In the genomic region with DNA sequence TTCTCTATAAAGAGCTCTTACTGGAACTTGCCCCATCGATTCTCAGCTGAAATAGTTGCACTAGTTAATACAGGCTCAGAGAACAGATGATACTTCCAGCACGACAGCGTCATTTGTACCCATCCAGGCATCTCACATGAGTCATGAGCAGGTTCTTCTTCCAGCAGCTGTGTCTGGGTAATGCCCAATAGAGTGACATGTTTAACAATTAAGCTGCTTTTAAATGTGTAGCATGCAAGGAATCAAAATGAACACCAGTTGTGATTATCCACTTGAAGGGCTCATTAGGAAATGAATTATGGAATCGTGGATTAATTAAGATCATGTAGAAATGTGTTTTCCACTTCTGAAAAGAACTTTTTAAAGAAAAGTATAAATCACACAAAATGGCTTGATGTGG, we compare ENCODE assay signal across 21 mouse cellular contexts.
"Had no signal": no experiment of that assay in that cellular context is flagged by ENCODE, and none has a peak within 500 bp of the region (broad histone marks: within the 10 kb centered on the region; RNA-seq: fewer than 3 reads in every experiment).

No protein-coding gene starts in this region.

- H3K27me3 ChIP-seq: limb, embryonic 13.5 days; liver, embryonic 12.5 days; liver, embryonic 15.5 days; lung, embryonic 15.5 days; midbrain, embryonic 12.5 days; midbrain, embryonic 15.5 days; neural tube, embryonic 13.5 days; stomach, embryonic 15.5 days had no signal

- H3K9me3 ChIP-seq: limb, embryonic 10.5 days; limb, embryonic 13.5 days; liver, embryonic 12.5 days; liver, embryonic 15.5 days; lung, embryonic 15.5 days; midbrain, embryonic 12.5 days; midbrain, embryonic 15.5 days; neural tube, embryonic 13.5 days; stomach, embryonic 15.5 days had no signal

- H3K36me3 ChIP-seq: limb, embryonic 10.5 days; limb, embryonic 13.5 days; liver, embryonic 12.5 days; liver, embryonic 15.5 days; lung, embryonic 15.5 days; midbrain, embryonic 12.5 days; midbrain, embryonic 15.5 days; neural tube, embryonic 13.5 days; stomach, embryonic 15.5 days had no signal

- DNase-seq: kidney, adult 2 months; kidney, postnatal 25 days; liver; lung, adult 18-20 months; lung, postnatal 10 days; lung, postnatal 36 days; retina, postnatal 1 day; right cerebral cortex, postnatal 25 days; spleen, adult 18-20 months; thymus, postnatal 25 days had no signal

- H3K4me1 ChIP-seq: limb, embryonic 10.5 days; limb, embryonic 13.5 days; liver, embryonic 12.5 days; liver, embryonic 15.5 days; lung, embryonic 15.5 days; midbrain, embryonic 12.5 days; midbrain, embryonic 15.5 days; stomach, embryonic 15.5 days had no signal

- H3K9ac ChIP-seq: limb, embryonic 13.5 days; liver, embryonic 12.5 days; liver, embryonic 15.5 days; lung, embryonic 15.5 days; midbrain, embryonic 12.5 days; midbrain, embryonic 15.5 days; neural tube, embryonic 13.5 days; stomach, embryonic 15.5 days had no signal

- H3K4me3 ChIP-seq: limb, embryonic 10.5 days; limb, embryonic 13.5 days; liver, embryonic 12.5 days; liver, embryonic 15.5 days; lung, embryonic 15.5 days; midbrain, embryonic 12.5 days; midbrain, embryonic 15.5 days; myocyte; neural tube, embryonic 13.5 days; stomach, embryonic 15.5 days had no signal

- ATAC-seq: liver, embryonic 12.5 days; midbrain, embryonic 15.5 days had no signal

- H3K4me2 ChIP-seq: limb, embryonic 13.5 days; liver, embryonic 12.5 days; liver, embryonic 15.5 days; lung, embryonic 15.5 days; midbrain, embryonic 12.5 days; midbrain, embryonic 15.5 days; neural tube, embryonic 13.5 days; stomach, embryonic 15.5 days had no signal

- H3K27ac ChIP-seq: kidney, postnatal 0 days; limb, embryonic 10.5 days; limb, embryonic 13.5 days; liver, embryonic 12.5 days; liver, embryonic 15.5 days; lung, embryonic 15.5 days; midbrain, embryonic 12.5 days; midbrain, embryonic 15.5 days; neural tube, embryonic 13.5 days; stomach, embryonic 15.5 days had no signal
